In genomic region chrX:72911611-72912010, GRCm38 (mm10) we compare ENCODE assay signal across 27 mouse cellular contexts. TPM values are rescaled to one million over a fixed set of nuclear protein-coding genes. Genes with fewer than 3 reads are reported as not detected.
DNase-seq lines count a peak whose midpoint lies in the region; ATAC-seq and TF ChIP-seq lines count a peak whose summit lies in the region.
"Had no signal": no experiment of that assay in that cellular context is flagged by ENCODE, and none has a peak within 500 bp of the region (broad histone marks: within the 10 kb centered on the region; RNA-seq: fewer than 3 reads in every experiment).

No protein-coding gene starts in this region.

- H3K9me3 ChIP-seq in MEL (replicated peaks; ENCODE audit: insufficient read depth, low read length): no peaks in the 10 kb centered on the region
- no peaks in the 10 kb centered on the region for H3K9me3 ChIP-seq in lung, postnatal 0 days (ENCODE audit: low read length)
- H3K9me3 ChIP-seq: embryonic facial prominence, embryonic 12.5 days; embryonic facial prominence, embryonic 15.5 days; heart, embryonic 12.5 days; heart, embryonic 15.5 days had no signal

- TF ChIP-seq CTCF in MEL (IDR thresholded peaks at IDR 0.05 in 2 of 3, conservative IDR thresholded peaks at IDR 0.05 in 1 of 3; ENCODE audit: control insufficient read depth in 1 of 3, insufficient read depth in 1 of 3, low read depth in 2 of 3, low read length in 3 of 3, poor library complexity in 1 of 3, severe bottlenecking in 1 of 3) (no peak), Patski (IDR thresholded peaks at IDR 0.05) (no peak)
- no peak for TF ChIP-seq CTCF in lung, postnatal 0 days (IDR thresholded peaks at IDR 0.05)

- no peak overlapping the region for H3K4me3 ChIP-seq in MEL (ENCODE audit: control insufficient read depth in 1 of 2, insufficient read depth in 1 of 2, low read depth in 2 of 2, low read length in 2 of 2)
- no peak overlapping the region for H3K4me3 ChIP-seq in lung, postnatal 0 days (ENCODE audit: low read depth, low read length)
- H3K4me3 ChIP-seq: embryonic facial prominence, embryonic 12.5 days; embryonic facial prominence, embryonic 15.5 days; gastrocnemius, adult 2 months; heart, embryonic 12.5 days; heart, embryonic 15.5 days had no signal

- 0 out of 4 replicates have a peak, but pooled peaks cover 0 to under 1% of the 10 kb centered on the region in 2 experiments for H3K36me3 ChIP-seq in MEL (ENCODE audit: control insufficient read depth in 1 of 2, insufficient read depth in 2 of 2, low read length in 2 of 2)
- no peaks in the 10 kb centered on the region for H3K36me3 ChIP-seq in lung, postnatal 0 days (ENCODE audit: insufficient read depth, low read length)
- H3K36me3 ChIP-seq: embryonic facial prominence, embryonic 12.5 days; embryonic facial prominence, embryonic 15.5 days; heart, embryonic 12.5 days; heart, embryonic 15.5 days had no signal

- peak in 1 of 2 experiments; percentile 50; a peak in 1 of 4 replicates for TF ChIP-seq EP300 in MEL (IDR thresholded peaks at IDR 0.05; ENCODE audit: low read depth in 1 of 2, low read length in 2 of 2)
- TF ChIP-seq EP300 in lung, postnatal 0 days (IDR thresholded peaks at IDR 0.05): no peak

- WGBS in lung, postnatal 0 days: 91% methylated on average over 1 of the region's 1 CpGs

- TF ChIP-seq RAD21 in MEL (IDR thresholded peaks at IDR 0.05; ENCODE audit: low read depth, low read length): no peak

- no peak overlapping the region for H3K4me2 ChIP-seq in lung, postnatal 0 days (replicated peaks; ENCODE audit: low read depth, low read length)
- H3K4me2 ChIP-seq: embryonic facial prominence, embryonic 12.5 days; embryonic facial prominence, embryonic 15.5 days; heart, embryonic 12.5 days; heart, embryonic 15.5 days; hindbrain, embryonic 14.5 days had no signal

- no peaks in the 10 kb centered on the region for H3K79me2 ChIP-seq in MEL (ENCODE audit: control insufficient read depth, insufficient read depth, low read length, poor library complexity)

- POLR2A ChIA-PET in Patski (lab: Charles Lee): no interaction called here

- TF ChIP-seq POLR2A in MEL (IDR thresholded peaks at IDR 0.05; ENCODE audit: control insufficient read depth in 1 of 2, insufficient read depth in 1 of 2, low read depth in 1 of 2, low read length in 2 of 2, poor library complexity in 1 of 2): no peak

- DNase-seq in frontal cortex, postnatal 10 days (ENCODE audit: low spot score in 2 of 2): no peak
- DNase-seq in MEL (ENCODE audit: low read depth, low spot score): peak; percentile 70
- no peak for DNase-seq in Patski (ENCODE audit: low read depth, low spot score)
- no peak for DNase-seq in left cerebral cortex, postnatal 4 days
- DNase-seq in lung, postnatal 0 days (ENCODE audit: low spot score): no peak
- DNase-seq in urinary bladder, adult 2 months (ENCODE audit: low spot score): no peak
- DNase-seq: adrenal gland, adult 8-10 months; cerebellum, adult 11 months; cerebellum, adult 2 months; cerebellum, adult 9-11 months; cerebellum, postnatal 25 days; gastrocnemius, adult 2 months; gastrocnemius, postnatal 25 days; heart, adult 18-20 months; heart, postnatal 14 days; heart, postnatal 4 days; kidney, adult 18-20 months had no signal

- CTCF ChIA-PET in Patski (lab: Charles Lee): no interaction called here

- H3K4me1 ChIP-seq in MEL (ENCODE audit: control insufficient read depth in 1 of 2, insufficient read depth in 2 of 2, low read length in 2 of 2): peaks cover 0 to 5% of the 10 kb centered on the region in 2 experiments; a peak in 2 of 4 replicates
- H3K4me1 ChIP-seq in lung, postnatal 0 days (ENCODE audit: insufficient read depth, low read depth, low read length): no peaks in the 10 kb centered on the region
- H3K4me1 ChIP-seq: embryonic facial prominence, embryonic 12.5 days; embryonic facial prominence, embryonic 15.5 days; heart, embryonic 12.5 days; heart, embryonic 15.5 days had no signal

- H3K9ac ChIP-seq in MEL (ENCODE audit: control insufficient read depth, low read depth, low read length, poor library complexity, severe bottlenecking): no peak overlapping the region
- H3K9ac ChIP-seq in lung, postnatal 0 days (replicated peaks; ENCODE audit: low read depth): no peak overlapping the region
- H3K9ac ChIP-seq: embryonic facial prominence, embryonic 12.5 days; embryonic facial prominence, embryonic 15.5 days; heart, embryonic 12.5 days; heart, embryonic 15.5 days; hindbrain, embryonic 14.5 days had no signal

- intact Hi-C loops in left cerebral cortex, postnatal 4 days (cut with DNase I): no loop called here

- H3K27me3 ChIP-seq in MEL (ENCODE audit: control insufficient read depth in 1 of 2, insufficient read depth in 2 of 2, low read length in 2 of 2): no peaks in the 10 kb centered on the region
- H3K27me3 ChIP-seq in Patski: peaks cover 15% of the 10 kb centered on the region
- H3K27me3 ChIP-seq in lung, postnatal 0 days (replicated peaks; ENCODE audit: insufficient read depth, low read length): no peaks in the 10 kb centered on the region
- H3K27me3 ChIP-seq: embryonic facial prominence, embryonic 12.5 days; embryonic facial prominence, embryonic 15.5 days; heart, embryonic 12.5 days; heart, embryonic 15.5 days had no signal

- in situ Hi-C loops in Patski (cut with MboI; ENCODE audit: low pct_unique_long_range_greater_than_20kb): no loop called here

- 0 out of 2 replicates have a peak, but pooled peaks have one; percentile 67 for ATAC-seq in frontal cortex, adult (ENCODE audit: low TSS enrichment)
- peak; percentile 65 for ATAC-seq in Patski
- no peak for ATAC-seq in lung, postnatal 0 days
- ATAC-seq: forebrain, embryonic 14.5 days; hindbrain, postnatal 0 days; inflammation-experienced regulatory T-cells, adult 6 months; intestine, embryonic 16.5 days had no signal

- no peak overlapping the region for H3K27ac ChIP-seq in MEL (ENCODE audit: control insufficient read depth, low read depth, low read length)
- no peak overlapping the region for H3K27ac ChIP-seq in lung, postnatal 0 days (ENCODE audit: low read length)
- H3K27ac ChIP-seq: embryonic facial prominence, embryonic 12.5 days; embryonic facial prominence, embryonic 15.5 days; gastrocnemius, adult 2 months; heart, embryonic 15.5 days; hindbrain, embryonic 14.5 days; hindbrain, postnatal 0 days had no signal

TF ChIP-seq in MEL, 35 proteins besides CTCF, POLR2A, EP300 and RAD21:
- TF ChIP-seq ZKSCAN1 (IDR thresholded peaks at IDR 0.05; ENCODE audit: low read depth, low read length): no peak
- TF ChIP-seq MAFK (IDR thresholded peaks at IDR 0.05; ENCODE audit: borderline replicate concordance, low read depth, low read length): no peak
- no peak for TF ChIP-seq BHLHE40 (IDR thresholded peaks at IDR 0.05; ENCODE audit: borderline replicate concordance, low read depth, low read length)
- no peak for TF ChIP-seq NELFE (IDR thresholded peaks at IDR 0.05; ENCODE audit: low read depth, low read length)
- peak; percentile 33; the same call in 1 of the 2 replicates for TF ChIP-seq GATA1 (IDR thresholded peaks at IDR 0.05; ENCODE audit: low read depth, low read length)
- TF ChIP-seq POLR2AphosphoS2 (IDR thresholded peaks at IDR 0.05; ENCODE audit: low read length): no peak
- no peak for TF ChIP-seq TCF12 (IDR thresholded peaks at IDR 0.05; ENCODE audit: low read depth, low read length)
- peak; percentile 22; the same call in 1 of the 2 replicates for TF ChIP-seq ETS1 (IDR thresholded peaks at IDR 0.05; ENCODE audit: low read depth, low read length)
- TF ChIP-seq UBTF (IDR thresholded peaks at IDR 0.05; ENCODE audit: borderline replicate concordance, insufficient read depth, low read depth, low read length): no peak
- no peak for TF ChIP-seq TBP (IDR thresholded peaks at IDR 0.05; ENCODE audit: low read depth, low read length)
- no peak for TF ChIP-seq GABPA (IDR thresholded peaks at IDR 0.05; ENCODE audit: low read depth, low read length)
- TF ChIP-seq MAX (IDR thresholded peaks at IDR 0.05; ENCODE audit: low read length): no peak
- no peak for TF ChIP-seq MYC (IDR thresholded peaks at IDR 0.05; ENCODE audit: low read depth, low read length)
- no peak for TF ChIP-seq ZNF384 (IDR thresholded peaks at IDR 0.05; ENCODE audit: low read depth, low read length)
- peak; percentile 85 for TF ChIP-seq JUND (IDR thresholded peaks at IDR 0.05; ENCODE audit: low read depth, low read length)
- TF ChIP-seq ELF1 (IDR thresholded peaks at IDR 0.05; ENCODE audit: low read depth, low read length): no peak
- no peak for TF ChIP-seq RCOR1 (IDR thresholded peaks at IDR 0.05; ENCODE audit: low read depth, low read length)
- no peak for TF ChIP-seq CHD1 (IDR thresholded peaks at IDR 0.05; ENCODE audit: low read depth, low read length)
- TF ChIP-seq NRF1 (IDR thresholded peaks at IDR 0.05; ENCODE audit: insufficient read depth, low read depth, low read length, poor library complexity, severe bottlenecking): no peak
- TF ChIP-seq MYB (IDR thresholded peaks at IDR 0.05; ENCODE audit: low read depth, low read length): no peak
- TF ChIP-seq USF1 (IDR thresholded peaks at IDR 0.05; ENCODE audit: low read depth, low read length): no peak

RNA-seq across cellular contexts. Expression of gene Cetn2, which starts 6.6 kb away (rescaled TPM):
- total RNA-seq in MEL (2012; rRNA removed): 30.4 and 33.5 TPM in 2 replicates
- 10 to 100 TPM in 1 of 2 experiments, not detected in 1; 35.3 TPM for polyA plus RNA-seq in MEL (2012; ENCODE audit: insufficient read depth in 1 of 2, insufficient read length in 2 of 2, low read depth in 1 of 2, low replicate concordance in 2 of 2, missing spikeins in 1 of 2)
- 134 TPM for polyA plus RNA-seq in Patski (2021)
- 10 to 100 TPM; 46.3 to 49.9 TPM for total RNA-seq in left cerebral cortex, postnatal 4 days (2021)
- 63.3 and 65.0 TPM in 2 replicates for polyA plus RNA-seq in lung, postnatal 0 days (2015; fragmentation: Nextera tagmentation; extraction: Ambion mirVana)
- polyA plus RNA-seq in urinary bladder, adult 2 months (2012; rRNA removed): 47.2 and 48.0 TPM in 2 replicates

RNA-seq across cellular contexts. Expression of gene Nsdhl, which starts 6.7 kb away (rescaled TPM):
- total RNA-seq in MEL (2012; rRNA removed): 17.9 and 19.4 TPM in 2 replicates
- polyA plus RNA-seq in MEL (2012; ENCODE audit: insufficient read depth in 1 of 2, insufficient read length in 2 of 2, low read depth in 1 of 2, low replicate concordance in 2 of 2, missing spikeins in 1 of 2) (10 to 100 TPM in 1 of 2 experiments, not detected in 1; 23.1 TPM), Patski (2021) (26.1 TPM)
- 10 to 100 TPM; 62.5 to 65.4 TPM for total RNA-seq in left cerebral cortex, postnatal 4 days (2021)
- polyA plus RNA-seq in lung, postnatal 0 days (2015; fragmentation: Nextera tagmentation; extraction: Ambion mirVana): 16.4 and 18.2 TPM in 2 replicates
- 24.3 and 29.9 TPM in 2 replicates for polyA plus RNA-seq in urinary bladder, adult 2 months (2012; rRNA removed)
